In genomic region chr15:78406293-78406934, GRCm38 (mm10) we compare ENCODE assay signal across 8 mouse cellular contexts. TPM values are rescaled to one million over a fixed set of nuclear protein-coding genes. Genes with fewer than 3 reads are reported as not detected.
DNase-seq lines count a peak whose midpoint lies in the region; ATAC-seq lines count a peak whose summit lies in the region.

Gene Mpst (plus strand): TSS chr15:78406416.

- H3K36me3 ChIP-seq in heart, embryonic 14.5 days (ENCODE audit: control insufficient read depth, insufficient read depth, low read length), result no peaks in the 10 kb centered on the region
- H3K36me3 ChIP-seq in liver, embryonic 13.5 days, result peaks cover 13% of the 10 kb centered on the region
- no peaks in the 10 kb centered on the region; the same call in 1 of the 2 replicates for H3K36me3 ChIP-seq in stomach, embryonic 16.5 days (ENCODE audit: control insufficient read depth, insufficient read depth, low read length)

- H3K27me3 ChIP-seq in heart, embryonic 14.5 days (ENCODE audit: control insufficient read depth, insufficient read depth, low read length), result peaks cover 40% of the 10 kb centered on the region
- H3K27me3 ChIP-seq in liver, embryonic 13.5 days, result peaks cover 27% of the 10 kb centered on the region
- peaks cover 11% of the 10 kb centered on the region; the same call in 1 of the 2 replicates for H3K27me3 ChIP-seq in stomach, embryonic 16.5 days (ENCODE audit: control insufficient read depth, insufficient read depth, low read length)

- peak within 1 kb of the TSS; percentile 85 for H3K9ac ChIP-seq in heart, embryonic 14.5 days (ENCODE audit: low read length)
- H3K9ac ChIP-seq in liver, embryonic 13.5 days, result peak within 1 kb of the TSS; percentile 95
- H3K9ac ChIP-seq in stomach, embryonic 16.5 days (ENCODE audit: low read length), result peak within 1 kb of the TSS; percentile 84

- H3K27ac ChIP-seq in brown adipose tissue, adult 24 weeks (replicated peaks; ENCODE audit: low read depth, low read length), result peak within 1 kb of the TSS; percentile 96
- peak within 1 kb of the TSS; percentile 92 to 95 for H3K27ac ChIP-seq in heart, embryonic 14.5 days (replicated peaks in 1 of 2; ENCODE audit: control insufficient read depth in 1 of 2, insufficient read depth in 1 of 2, low read depth in 2 of 2, low read length in 2 of 2)
- peak within 1 kb of the TSS; percentile 100 for H3K27ac ChIP-seq in liver, embryonic 13.5 days
- peak within 1 kb of the TSS; percentile 99 for H3K27ac ChIP-seq in stomach, embryonic 16.5 days (ENCODE audit: low read length)

- H3K9me3 ChIP-seq in heart, embryonic 14.5 days (ENCODE audit: control insufficient read depth, low read length), result no peaks in the 10 kb centered on the region
- H3K9me3 ChIP-seq in liver, embryonic 13.5 days (replicated peaks), result no peaks in the 10 kb centered on the region
- no peaks in the 10 kb centered on the region for H3K9me3 ChIP-seq in stomach, embryonic 16.5 days (replicated peaks; ENCODE audit: control insufficient read depth, low read length)

- ATAC-seq in heart, embryonic 14.5 days (ENCODE audit: insufficient number of reproducible peaks, insufficient read depth, low FRiP score, low read depth), result peak; percentile 73
- ATAC-seq in liver, embryonic 13.5 days (ENCODE audit: low read depth), result peak; percentile 88
- peak; percentile 83 for ATAC-seq in stomach, embryonic 16.5 days (ENCODE audit: insufficient read depth, low FRiP score)

- H3K4me1 ChIP-seq in brown adipose tissue, adult 24 weeks (ENCODE audit: control insufficient read depth, insufficient read depth, insufficient read length, low read length), result peaks cover 26% of the 10 kb centered on the region
- H3K4me1 ChIP-seq in heart, embryonic 14.5 days (ENCODE audit: control insufficient read depth in 2 of 2, insufficient read depth in 2 of 2, low read length in 2 of 2), result peaks cover 33 to 54% of the 10 kb centered on the region in 2 experiments
- peaks cover 91% of the 10 kb centered on the region for H3K4me1 ChIP-seq in liver, embryonic 13.5 days (replicated peaks)
- peaks cover 54% of the 10 kb centered on the region for H3K4me1 ChIP-seq in stomach, embryonic 16.5 days (ENCODE audit: control insufficient read depth, insufficient read depth, low read length)

- peak within 1 kb of the TSS; percentile 84 for H3K4me3 ChIP-seq in brown adipose tissue, adult 24 weeks (ENCODE audit: insufficient read depth, low read depth, low read length)
- H3K4me3 ChIP-seq in heart, embryonic 14.5 days (ENCODE audit: control insufficient read depth in 1 of 2, insufficient read depth in 1 of 2, low read depth in 1 of 2, low read length in 2 of 2), result peak within 1 kb of the TSS; percentile 77 to 90
- peak within 1 kb of the TSS; percentile 87 for H3K4me3 ChIP-seq in liver, embryonic 13.5 days (replicated peaks)
- H3K4me3 ChIP-seq in stomach, embryonic 16.5 days (replicated peaks; ENCODE audit: low read length), result peak within 1 kb of the TSS; percentile 90

- under 1% methylated on average over 40 of the region's 40 CpGs for WGBS in heart, embryonic 14.5 days
- under 1% methylated on average over 40 of the region's 40 CpGs for WGBS in liver, embryonic 13.5 days (ENCODE audit: insufficient replicate concordance)
- WGBS in stomach, embryonic 16.5 days, result under 1% methylated on average over 40 of the region's 40 CpGs

- peak within 1 kb of the TSS; percentile 96 for H3K4me2 ChIP-seq in heart, embryonic 14.5 days (ENCODE audit: low read length)
- H3K4me2 ChIP-seq in liver, embryonic 13.5 days, result peak within 1 kb of the TSS; percentile 94
- H3K4me2 ChIP-seq in stomach, embryonic 16.5 days (ENCODE audit: low read depth, low read length), result peak within 1 kb of the TSS; percentile 90

- peak; percentile 91 for DNase-seq in CD4-positive helper T cell, adult 2 months (ENCODE audit: low read depth, low spot score)
- DNase-seq in fibroblast of lung, adult 2 months (ENCODE audit: low read depth), result peak; percentile 69
- DNase-seq in kidney, postnatal 14 days, result peak; percentile 94
- DNase-seq in liver, embryonic 13.5 days, result peak; percentile 89
- DNase-seq in neural tube, embryonic 10.5 days (ENCODE audit: extremely low spot score, low spot score), result peak; percentile 92

RNA-seq across cellular contexts. Expression of gene Mpst, which starts in this region (rescaled TPM):
- polyA plus RNA-seq in brown adipose tissue, adult 24 weeks (2012; ENCODE audit: insufficient read depth, insufficient read length, missing spikeins), result 22.1 and 26.4 TPM in 2 replicates
- polyA plus RNA-seq in heart, embryonic 14.5 days (2014; fragmentation: Nextera tagmentation; extraction: Ambion mirVana), result 1.9 and 2.2 TPM in 2 replicates
- 3.8 and 4.2 TPM in 2 replicates for polyA plus RNA-seq in liver, embryonic 13.5 days (2015; fragmentation: Nextera tagmentation; extraction: Ambion mirVana)
- 6.8 TPM in 2 replicates for polyA plus RNA-seq in stomach, embryonic 16.5 days (2015; fragmentation: Nextera tagmentation; extraction: Ambion mirVana)

Comparison
In these comparisons a context has a peak if more than half of its experiments do, and no peak if none do; other contexts are left out.
1. Peak in every context shown above with its lines: DNase-seq, ATAC-seq, H3K4me3 ChIP-seq and H3K27ac ChIP-seq.